Mouse (Mus musculus) thymus, adult 2 months (tissue): ENCODE data around the gene Shb. TPM values are rescaled to one million over a fixed set of nuclear protein-coding genes. Genes with fewer than 3 reads are reported as not detected.

Experiments
- DNase-seq: peaks from one replicate; pipeline ENCODE4 v3.0.0; 2021
- H3K27ac ChIP-seq: fragments of 200-500 bp; 2 replicates; pipeline ENCODE4 v1.5.1; 2012; ENCODE audit warnings: low read length, control low read depth; ENCODE audit not compliant: control insufficient read depth, insufficient read depth
- H3K27me3 ChIP-seq: fragments of 200-500 bp; 2 replicates; pipeline ENCODE4 v1.6.1; 2012; ENCODE audit warnings: mild to moderate bottlenecking, low read length, moderate library complexity, mixed read lengths; ENCODE audit not compliant: control insufficient read depth, insufficient read depth
- H3K36me3 ChIP-seq: fragments of 200-500 bp; 2 replicates; pipeline ENCODE4 v1.6.1; 2012; ENCODE audit warnings: mild to moderate bottlenecking, low read length, moderate library complexity; ENCODE audit not compliant: control insufficient read depth, insufficient read depth
- H3K4me1 ChIP-seq: fragments of 200-500 bp; replicated peaks from 2 replicates; pipeline ENCODE4 v1.6.1; 2012; ENCODE audit warnings: low read length; ENCODE audit not compliant: control insufficient read depth, insufficient read depth
- H3K4me3 ChIP-seq: fragments of 200-500 bp; 2 replicates; pipeline ENCODE4 v1.5.1; 2012; ENCODE audit warnings: mild to moderate bottlenecking, low read length, control low read depth, moderate library complexity; ENCODE audit not compliant: control insufficient read depth, insufficient read depth
- CTCF ChIP-seq: fragments of 200-500 bp; IDR thresholded peaks from 2 replicates; pipeline ENCODE4 v1.5.1; 2012; ENCODE audit warnings: mild to moderate bottlenecking, control low read depth, low read length, moderate library complexity, borderline replicate concordance; ENCODE audit not compliant: control insufficient read depth, poor library complexity, insufficient read depth; ENCODE audit errors: extremely low read depth
- POLR2A ChIP-seq: fragments of 200-500 bp; IDR thresholded peaks from 2 replicates; pipeline ENCODE4 v1.6.1; 2012; ENCODE audit warnings: mild to moderate bottlenecking, low read length, control low read depth, moderate library complexity; ENCODE audit not compliant: control insufficient read depth, poor library complexity, insufficient read depth; ENCODE audit errors: extremely low read depth
- WGBS: fragments of 180-500 bp; shearing (Covaris S2); methylation state at CpG from one replicate; pipeline ENCODE4 v1.1.7; 2018; 5-methylcytosine and 5-hydroxymethylcytosine counted together
- polyA plus RNA-seq: library from polyadenylated mRNA; depleted of rRNA; stranded (reverse); fragments of >200 nt; gene quantifications from 2 replicates; pipeline ENCODE4 v1.2.3, GENCODE M21; 2012

Gene Shb
- polyA plus RNA-seq, 1 experiment, result 14.5 TPM

- Histone ChIP-seq H3K27me3 (no peaks in the 10 kb centered on the region), H3K4me1 (peaks cover 4% of the 10 kb centered on the region), H3K4me3 (no peak overlapping the region), H3K36me3 (no peaks in the 10 kb centered on the region), H3K27ac (no peak overlapping the region)
- DNase-seq, result no peak
- TF ChIP-seq CTCF (no peak), POLR2A (no peak)
- 90% methylated on average over 7 of the region's 7 CpGs for WGBS
These were observed 54.1 kb downstream of the Shb start for GRCm38 (mm10) chr4:45478178-45478577.

- 96% methylated on average over 3 of the region's 3 CpGs for WGBS
- TF ChIP-seq POLR2A (no peak), CTCF (no peak)
- Histone ChIP-seq H3K4me1 (peaks cover 7% of the 10 kb centered on the region), H3K4me3 (no peak overlapping the region), H3K27ac (no peak overlapping the region), H3K36me3 (no peaks in the 10 kb centered on the region), H3K27me3 (no peaks in the 10 kb centered on the region)
- no peak for DNase-seq
These were observed 55.2 kb downstream of the Shb start for GRCm38 (mm10) chr4:45477047-45477446.

GRCm38 (mm10) chr4:45474832-45475231, 57.4 kb downstream of the Shb start:
- H3K4me3 ChIP-seq, result no peak overlapping the region
- TF ChIP-seq CTCF, result no peak
- TF ChIP-seq POLR2A, result no peak
- no peaks in the 10 kb centered on the region for H3K27me3 ChIP-seq
- DNase-seq, result no peak
- peaks cover 7% of the 10 kb centered on the region for H3K4me1 ChIP-seq
- H3K27ac ChIP-seq, result no peak overlapping the region
- WGBS, result 94% methylated on average over 5 of the region's 5 CpGs
- H3K36me3 ChIP-seq, result no peaks in the 10 kb centered on the region

DNA sequence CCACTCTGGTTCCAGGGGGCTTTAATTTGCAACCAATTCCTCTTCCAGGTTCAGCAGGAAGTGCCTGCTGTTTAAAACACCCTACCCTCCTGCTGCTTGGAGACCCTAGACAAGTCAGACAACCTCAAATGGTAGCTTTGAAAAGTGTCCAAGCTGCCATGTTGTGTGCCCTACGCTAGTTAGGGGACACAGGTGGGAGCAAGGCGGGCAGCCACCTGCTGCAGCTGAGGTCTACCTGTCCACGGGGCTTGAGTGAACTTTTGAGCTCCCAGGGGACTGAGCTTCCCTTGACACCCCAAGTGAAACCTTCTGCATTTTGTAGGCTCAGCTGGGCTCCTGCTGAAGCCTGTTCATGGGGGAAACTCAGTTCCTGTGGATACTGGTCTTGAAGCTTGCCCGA, 58.1 kb downstream of the Shb start:
- WGBS, result 92% methylated on average over 4 of the region's 4 CpGs
- H3K4me1 ChIP-seq, result peaks cover 7% of the 10 kb centered on the region

GRCm38 (mm10) chr4:45473129-45473528, 59.1 kb downstream of the Shb start:
- Histone ChIP-seq H3K36me3 (no peaks in the 10 kb centered on the region), H3K27me3 (no peaks in the 10 kb centered on the region), H3K4me3 (no peak overlapping the region), H3K4me1 (peaks cover 7% of the 10 kb centered on the region), H3K27ac (no peak overlapping the region)
- no peak for DNase-seq
- WGBS, result 9% methylated on average over 11 of the region's 11 CpGs
- TF ChIP-seq CTCF (no peak), POLR2A (no peak)

More for the DNA sequence above, 58.1 kb downstream of the Shb start:
- no peaks in the 10 kb centered on the region for H3K27me3 ChIP-seq
- H3K4me3 ChIP-seq, result no peak overlapping the region
- TF ChIP-seq CTCF (no peak), POLR2A (no peak)
- no peak overlapping the region for H3K27ac ChIP-seq
- no peak for DNase-seq
- H3K36me3 ChIP-seq, result no peaks in the 10 kb centered on the region

DNA sequence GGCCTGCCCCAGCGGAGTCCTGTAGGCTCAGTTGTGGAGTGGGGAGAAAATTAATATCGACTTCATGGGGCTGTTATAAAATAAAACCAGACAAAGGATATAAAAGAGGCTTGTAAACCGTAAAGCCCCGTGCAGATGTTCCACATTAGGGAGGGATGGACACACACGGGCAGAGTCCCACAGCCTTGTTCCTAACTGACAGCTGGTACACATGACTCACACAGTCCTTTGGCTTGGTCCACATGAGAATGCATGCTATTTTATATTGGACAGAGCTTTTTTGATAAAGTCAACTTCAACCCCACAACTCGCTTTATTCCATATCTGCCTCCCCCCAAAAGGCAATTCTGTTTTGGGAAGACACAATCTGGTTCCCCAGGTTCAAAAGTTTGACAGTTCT, 59.6 kb downstream of the Shb start:
- TF ChIP-seq POLR2A (no peak), CTCF (no peak)
- Histone ChIP-seq H3K4me1 (peaks cover 7% of the 10 kb centered on the region), H3K27me3 (no peaks in the 10 kb centered on the region), H3K36me3 (no peaks in the 10 kb centered on the region), H3K27ac (no peak overlapping the region), H3K4me3 (no peak overlapping the region)
- DNase-seq, result no peak
- whole genome bisulfite sequencing, result 80% methylated on average over 6 of the region's 6 CpGs
